Mouse (Mus musculus) ES-Bruce4 (cell line): Measurements from ENCODE around the gene Ankrd65.

Experiments
- CTCF ChIP-seq: IDR thresholded peaks from one replicate; pipeline ENCODE4 v1.8.1; 2011; ENCODE audit warnings: low read depth, low read length
- EP300 ChIP-seq: IDR thresholded peaks from 2 replicates; pipeline ENCODE4 v1.6.1; 2011; ENCODE audit warnings: low read depth, low read length; ENCODE audit not compliant: insufficient read depth
- POLR2A ChIP-seq: IDR thresholded peaks from one replicate; pipeline ENCODE4 v1.8.1; 2011; ENCODE audit warnings: low read length; ENCODE audit not compliant: insufficient read depth

GRCm38 (mm10) chr4:155841651-155842270 lies 51.5 kb downstream of the Ankrd65 start:
- TF ChIP-seq POLR2A (no peak), CTCF (no peak), EP300 (no peak)
